Comparison of ENCODE assay signal across 7 mouse cellular contexts in the genomic region with DNA sequence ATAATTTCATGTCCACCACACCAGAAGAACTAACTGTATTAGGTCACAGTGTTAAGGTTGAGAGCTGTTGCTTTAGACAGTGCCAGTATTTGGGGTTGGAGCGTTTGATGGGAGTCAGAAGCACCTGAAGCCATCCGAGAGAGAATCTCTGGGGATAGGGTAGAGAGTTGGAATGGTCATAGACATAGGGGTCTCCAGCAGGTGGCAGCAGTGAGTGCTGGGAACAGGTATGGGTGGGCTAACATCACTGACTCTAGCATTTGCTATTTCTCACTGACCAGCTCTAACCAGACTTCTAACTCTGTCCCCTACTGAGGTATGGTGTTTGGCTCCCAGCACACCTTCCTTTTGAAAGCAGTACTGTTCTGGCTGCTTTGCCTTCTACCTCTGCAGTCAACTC.
A peak's percentile ranks its signal among the peaks of the same experiment; 100 is the strongest.
DNase-seq lines count a peak whose midpoint lies in the region; ATAC-seq and TF ChIP-seq lines count a peak whose summit lies in the region.

No protein-coding gene starts in this region.

- peak; percentile 60 for DNase-seq in intestine, embryonic 14.5 days (ENCODE audit: low spot score)
- peak; percentile 48 for DNase-seq in adrenal gland, postnatal 25 days
- peak; percentile 67 for DNase-seq in kidney, postnatal 10 days
- DNase-seq in thymus, postnatal 25 days, result peak; percentile 52
- no peak for DNase-seq in natural killer cell, adult 2 months (ENCODE audit: low spot score in 2 of 2)

- no peaks in the 10 kb centered on the region for H3K9me3 ChIP-seq in intestine, embryonic 14.5 days (ENCODE audit: control insufficient read depth, low read length)
- no peaks in the 10 kb centered on the region for H3K9me3 ChIP-seq in intestine, embryonic 16.5 days (ENCODE audit: control insufficient read depth, low read length)
- peaks cover 13% of the 10 kb centered on the region for H3K9me3 ChIP-seq in E14TG2a.4 (ENCODE audit: low read length)

- no peak for ATAC-seq in intestine, embryonic 14.5 days (replicated peaks; ENCODE audit: low FRiP score, low TSS enrichment, low read depth)
- no peak for ATAC-seq in intestine, embryonic 16.5 days

- H3K36me3 ChIP-seq in intestine, embryonic 14.5 days (ENCODE audit: control insufficient read depth, insufficient read depth, low read length), result no peaks in the 10 kb centered on the region
- no peaks in the 10 kb centered on the region for H3K36me3 ChIP-seq in intestine, embryonic 16.5 days (ENCODE audit: control insufficient read depth, insufficient read depth, low read length)
- H3K36me3 ChIP-seq in E14TG2a.4 (ENCODE audit: insufficient read depth, low read length), result no peaks in the 10 kb centered on the region

- H3K27me3 ChIP-seq in intestine, embryonic 14.5 days (replicated peaks; ENCODE audit: control insufficient read depth, insufficient read depth, low read length), result no peaks in the 10 kb centered on the region
- no peaks in the 10 kb centered on the region for H3K27me3 ChIP-seq in intestine, embryonic 16.5 days (replicated peaks; ENCODE audit: control insufficient read depth, insufficient read depth, low read length)
- H3K27me3 ChIP-seq in E14TG2a.4 (ENCODE audit: insufficient read depth, low read length), result peaks cover 29% of the 10 kb centered on the region

- 0 out of 2 replicates have a peak, but pooled peaks cover 5% of the 10 kb centered on the region for H3K4me1 ChIP-seq in intestine, embryonic 14.5 days (replicated peaks; ENCODE audit: control insufficient read depth, insufficient read depth, low read length)
- no peaks in the 10 kb centered on the region for H3K4me1 ChIP-seq in intestine, embryonic 16.5 days (ENCODE audit: control insufficient read depth, insufficient read depth, low read length)
- peaks cover 10% of the 10 kb centered on the region for H3K4me1 ChIP-seq in E14TG2a.4 (replicated peaks; ENCODE audit: low read depth, low read length)

- H3K4me2 ChIP-seq in intestine, embryonic 14.5 days (ENCODE audit: low read length), result no peak overlapping the region
- no peak overlapping the region for H3K4me2 ChIP-seq in intestine, embryonic 16.5 days (ENCODE audit: low read depth, low read length)

- no peak overlapping the region for H3K27ac ChIP-seq in intestine, embryonic 14.5 days (ENCODE audit: low read depth)
- no peak overlapping the region for H3K27ac ChIP-seq in intestine, embryonic 16.5 days (ENCODE audit: low read length)

- TF ChIP-seq CTCF in E14TG2a.4 (conservative IDR thresholded peaks at IDR 0.05; ENCODE audit: low read length), result peak; percentile 65

- no peak overlapping the region for H3K9ac ChIP-seq in intestine, embryonic 14.5 days (ENCODE audit: low read length)
- H3K9ac ChIP-seq in intestine, embryonic 16.5 days (ENCODE audit: low read depth, low read length), result no peak overlapping the region

- 64% methylated on average over 2 of the region's 2 CpGs for WGBS in intestine, embryonic 14.5 days
- 65% methylated on average over 2 of the region's 2 CpGs for WGBS in intestine, embryonic 16.5 days

- no peak overlapping the region for H3K4me3 ChIP-seq in intestine, embryonic 14.5 days (ENCODE audit: low read depth, low read length)
- H3K4me3 ChIP-seq in intestine, embryonic 16.5 days (ENCODE audit: low read length), result no peak overlapping the region
- H3K4me3 ChIP-seq in E14TG2a.4 (replicated peaks; ENCODE audit: low read length), result no peak overlapping the region

Comparison
In these comparisons a context has a peak if more than half of its experiments do, and no peak if none do; other contexts are left out.
1. DNase-seq: peak in intestine, embryonic 14.5 days (single experiment), adrenal gland, postnatal 25 days (single experiment), kidney, postnatal 10 days (single experiment) and thymus, postnatal 25 days (single experiment); none in natural killer cell, adult 2 months (0 of 2).